In the genomic region with DNA sequence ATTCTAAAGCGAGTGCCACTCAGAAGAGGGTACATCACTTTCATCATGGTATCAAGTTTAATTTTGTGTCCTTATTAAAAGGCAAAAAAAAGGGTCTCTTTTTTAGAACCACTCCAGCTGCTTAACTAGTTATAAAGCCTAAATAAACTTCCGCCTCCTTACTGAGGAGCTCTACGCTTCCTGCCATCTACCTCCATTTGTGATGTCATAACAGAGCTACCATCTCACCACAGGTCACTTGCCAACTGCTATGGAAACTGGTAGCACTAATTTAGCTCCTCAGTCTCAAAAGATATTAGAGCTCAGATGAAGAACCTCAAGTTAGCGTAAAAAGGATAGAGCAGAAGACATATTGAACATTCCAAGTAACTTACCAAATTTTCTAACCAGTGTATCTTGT, we compare ENCODE assay signal across 24 mouse cellular contexts. TPM values are rescaled to one million over a fixed set of nuclear protein-coding genes. Genes with fewer than 3 reads are reported as not detected.
"Had no signal": no experiment of that assay in that cellular context is flagged by ENCODE, and none has a peak within 500 bp of the region (broad histone marks: within the 10 kb centered on the region; RNA-seq: fewer than 3 reads in every experiment).

No protein-coding gene starts in this region.

- H3K9me3 ChIP-seq: limb, embryonic 10.5 days; limb, embryonic 13.5 days had no signal

- H3K4me3 ChIP-seq: layer of hippocampus, adult 2 months; limb, embryonic 10.5 days; limb, embryonic 13.5 days had no signal

- H3K27me3 ChIP-seq: limb, embryonic 13.5 days had no signal

- H3K27ac ChIP-seq: kidney, postnatal 0 days; layer of hippocampus, adult 2 months; limb, embryonic 10.5 days; limb, embryonic 13.5 days had no signal

- DNase-seq: kidney, adult 2 months; kidney, postnatal 25 days; layer of hippocampus, adult 9-11 months; liver; lung, adult 2 months; lung, postnatal 14 days; lung, postnatal 4 days; midbrain, embryonic 14.5 days; thymus, postnatal 36 days had no signal

- H3K4me2 ChIP-seq: limb, embryonic 13.5 days; midbrain, embryonic 11.5 days had no signal

- H3K9ac ChIP-seq: limb, embryonic 13.5 days had no signal

RNA-seq across cellular contexts. Expression of gene Gm5767, which starts 39.9 kb away (rescaled TPM):
- polyA plus RNA-seq: kidney, embryonic 14.5 days; kidney, postnatal 0 days; limb, embryonic 10.5 days; limb, embryonic 13.5 days; liver, embryonic 16.5 days; lung, adult 2 months; lung, embryonic 16.5 days; midbrain, embryonic 11.5 days; midbrain, embryonic 14.5 days; midbrain, postnatal 0 days; neural tube, embryonic 11.5 days; neural tube, embryonic 14.5 days; small intestine, adult 2 months; spleen, adult 2 months; stomach, embryonic 16.5 days; urinary bladder, adult 2 months had no signal
